Mouse (Mus musculus): ENCODE results near the gene Dnmt3a.

DNA sequence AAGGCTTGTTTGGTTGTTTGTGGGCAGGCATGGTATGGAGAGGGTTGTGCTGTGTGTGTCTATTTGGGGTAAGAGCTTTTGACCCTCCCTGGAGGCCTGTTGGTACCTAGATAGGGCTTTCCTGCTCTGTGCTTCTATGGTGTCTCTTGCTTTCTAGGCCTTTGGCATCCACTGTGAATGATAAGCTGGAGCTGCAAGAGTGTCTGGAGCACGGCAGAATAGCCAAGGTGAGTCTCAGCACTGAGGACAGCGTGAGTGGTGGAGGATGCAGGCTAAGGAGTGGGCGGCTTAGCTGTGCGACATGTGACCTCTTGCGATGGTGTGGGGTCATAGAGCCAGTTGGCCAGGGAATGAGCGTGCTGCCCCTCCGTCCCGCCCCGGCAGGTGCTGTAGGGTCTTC is 99.6 kb downstream of the Dnmt3a start:
- TF ChIP-seq USF1 (IDR thresholded peaks at IDR 0.05; ENCODE audit: low read depth) (no peak), MAX (IDR thresholded peaks at IDR 0.05) (no peak), CTCF (IDR thresholded peaks at IDR 0.05; ENCODE audit: control insufficient read depth, insufficient read depth, insufficient read length) (no peak), CEBPB (IDR thresholded peaks at IDR 0.05; ENCODE audit: low read depth) (no peak), MYOG (IDR thresholded peaks at IDR 0.05; ENCODE audit: control insufficient read depth, extremely low read depth, insufficient read length) (no peak), MYOD1 (IDR thresholded peaks at IDR 0.05; ENCODE audit: control insufficient read depth, insufficient read length, low read depth) (no peak)

Data from C2C12 (cell line).